Mouse (Mus musculus) spleen, postnatal 14 days (tissue): Measurements from ENCODE around the gene 1700029I15Rik.
"Not testable (repeated sequence)": the region's sequence is repeated elsewhere in the genome, so short reads cannot be mapped to it uniquely, and the experiment has no call there.

ENCODE experiments used
- DNase-seq, 2 experiments: peaks; one replicate each; pipeline ENCODE4 v3.0.0; 2021 to 2022; ENCODE audit warnings: low spot score in 2 of 2

1700029I15Rik gene

GRCm38 (mm10) chr2:92392318-92393264 is 10.3 kb downstream of the 1700029I15Rik start:
- no peak for DNase-seq

GRCm38 (mm10) chr2:92395535-92395934 is 13.2 kb downstream of the 1700029I15Rik start:
- no peak for DNase-seq

DNA sequence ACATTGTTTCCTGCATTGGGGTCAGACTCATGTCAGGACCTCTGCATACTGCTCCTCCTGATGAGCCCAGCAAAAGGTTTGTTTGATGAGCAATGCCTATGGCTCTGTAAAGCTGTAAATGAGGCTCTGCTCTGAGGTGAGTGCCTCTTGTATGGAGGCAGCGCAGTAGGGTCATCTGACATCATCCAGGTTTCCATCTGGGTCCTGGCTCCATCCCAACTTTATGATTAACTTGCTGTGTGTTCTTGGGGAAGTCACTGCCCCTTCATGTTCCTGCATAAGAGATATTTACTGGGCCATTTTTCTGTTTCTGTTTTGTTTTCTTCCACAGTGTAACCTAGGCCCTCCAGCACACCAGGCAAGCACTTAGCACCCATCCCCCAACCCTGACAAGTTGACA is 15.1 kb downstream of the 1700029I15Rik start:
- DNase-seq = no peak

DNA sequence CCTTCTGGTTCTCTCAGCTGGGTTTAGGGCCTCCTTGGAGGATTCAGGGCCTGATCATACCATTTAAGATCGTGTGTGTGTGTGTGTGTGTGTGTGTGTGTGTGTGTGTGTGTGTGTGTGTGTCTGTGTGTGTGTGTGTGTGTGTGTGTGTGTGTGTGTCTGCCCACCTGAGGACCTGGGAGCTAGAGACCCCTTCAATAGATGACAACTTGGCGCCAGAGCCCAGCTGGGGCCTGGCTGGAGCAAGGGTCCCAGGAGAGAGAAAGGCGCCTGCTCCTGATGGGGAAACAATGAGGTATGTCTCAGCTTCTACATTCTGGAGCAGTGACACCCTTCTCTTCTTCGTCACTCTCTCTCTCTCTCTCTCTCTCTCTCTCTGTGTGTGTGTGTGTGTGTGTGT is 17.5 kb downstream of the 1700029I15Rik start:
- not testable (repeated sequence) for DNase-seq

DNA sequence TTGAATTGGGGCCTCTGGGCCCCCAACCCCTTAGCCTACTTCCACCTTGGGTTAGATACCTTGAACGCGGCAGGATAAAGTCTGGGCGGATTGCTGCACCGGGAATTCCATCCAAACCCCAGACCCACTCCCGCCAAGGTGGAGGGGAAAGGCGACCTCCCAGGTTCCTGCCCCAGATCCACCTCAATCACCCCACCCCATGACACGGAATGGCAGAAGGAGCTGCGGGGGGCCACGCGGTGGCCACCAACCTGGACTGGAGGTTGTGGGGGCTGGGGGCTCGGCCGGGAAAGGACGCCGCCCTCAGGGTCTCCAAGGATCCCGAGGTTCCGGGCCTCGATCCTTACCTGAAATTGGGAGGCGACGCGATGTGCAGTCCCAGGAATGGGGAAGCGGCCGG is 18.3 kb downstream of the 1700029I15Rik start:
- DNase-seq = no peak

GRCm38 (mm10) chr2:92401091-92401561 is 18.8 kb downstream of the 1700029I15Rik start, which contains the start of gene Mapk8ip1:
Mapk8ip1 (minus strand) TSS chr2:92401263.
- DNase-seq = no peak

DNA sequence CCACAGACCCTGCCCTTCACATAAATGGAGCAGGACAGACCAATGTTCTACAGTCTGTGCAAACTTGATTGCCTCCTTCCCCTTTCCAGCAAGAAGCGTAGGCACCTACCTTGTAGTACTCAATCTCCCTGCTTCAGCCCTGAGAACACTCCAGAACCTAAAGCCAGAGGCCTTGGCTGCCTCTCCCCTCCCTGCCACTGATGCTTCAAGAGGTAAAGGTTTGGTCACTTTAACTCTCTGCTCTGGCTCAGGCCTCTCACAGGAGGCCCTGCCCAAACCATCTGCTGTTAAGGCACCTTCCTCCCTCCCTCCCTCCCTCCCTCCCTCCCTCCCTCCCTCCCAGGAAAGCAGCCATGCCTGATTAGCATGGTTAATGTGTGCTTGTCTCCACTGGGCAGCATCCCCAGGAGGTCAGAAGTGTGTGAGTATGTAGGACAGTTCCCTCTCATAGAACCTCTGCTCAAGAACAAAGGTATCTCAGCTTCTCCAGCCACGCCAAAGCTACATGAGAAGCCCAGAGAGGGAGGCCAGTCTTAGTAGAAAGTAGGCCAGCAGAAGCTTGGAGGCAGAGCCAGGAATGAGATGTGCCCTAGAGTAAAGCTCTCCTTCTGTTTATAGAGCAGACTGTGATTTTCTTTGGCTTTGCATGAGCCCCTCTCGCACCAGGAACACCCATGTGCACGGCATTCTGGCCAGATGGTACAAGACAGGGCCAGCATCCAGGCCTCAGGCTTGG is 20.4 kb downstream of the 1700029I15Rik start:
- no peak for DNase-seq

DNA sequence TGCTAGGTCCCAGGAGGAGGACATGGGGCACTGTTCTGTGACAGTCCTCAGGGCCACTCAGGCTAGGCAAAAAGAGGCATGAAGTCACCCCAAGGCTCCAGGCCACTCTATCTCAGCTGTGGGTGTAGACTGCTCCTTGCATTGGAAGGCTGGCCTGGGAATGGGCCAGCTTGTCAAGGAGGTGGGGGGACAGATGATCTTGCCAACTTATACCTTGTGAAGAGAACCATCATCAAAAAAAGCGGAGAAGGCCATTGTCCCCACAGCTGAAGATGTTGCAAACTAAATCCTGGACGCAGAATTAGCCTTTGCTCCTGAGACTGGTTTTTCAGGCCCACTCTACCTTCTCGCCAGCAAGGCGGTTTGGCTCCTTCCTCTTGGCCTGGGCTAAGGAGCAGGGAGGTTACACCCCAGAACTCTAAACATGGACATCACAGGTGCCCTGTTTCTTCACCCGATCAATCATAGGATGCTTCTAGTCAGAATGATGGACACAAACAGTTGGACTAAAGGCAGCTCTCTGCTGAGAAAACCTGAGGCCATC is 21.5 kb downstream of the 1700029I15Rik start:
- no peak for DNase-seq

DNA sequence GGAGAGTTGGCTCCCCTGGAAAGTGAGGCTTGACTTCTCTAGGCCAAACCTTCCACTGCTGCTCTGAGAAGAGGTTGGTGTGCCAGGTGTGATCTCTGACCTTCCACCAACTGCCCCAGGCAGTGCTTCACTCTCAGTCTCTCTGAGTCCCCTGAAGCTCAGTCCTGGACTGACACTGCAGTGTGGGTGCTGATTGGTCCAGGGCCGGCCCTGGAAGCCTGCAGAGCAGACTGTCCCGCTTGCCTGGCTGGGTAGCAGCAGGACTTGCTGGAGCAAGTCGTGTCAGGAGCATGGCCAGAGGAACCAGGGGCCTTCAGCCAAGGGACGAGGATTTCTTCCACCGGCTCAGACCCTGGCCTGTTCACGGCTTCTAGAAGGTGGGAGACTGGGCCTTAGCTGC is 22.4 kb downstream of the 1700029I15Rik start:
- DNase-seq = no peak

DNA sequence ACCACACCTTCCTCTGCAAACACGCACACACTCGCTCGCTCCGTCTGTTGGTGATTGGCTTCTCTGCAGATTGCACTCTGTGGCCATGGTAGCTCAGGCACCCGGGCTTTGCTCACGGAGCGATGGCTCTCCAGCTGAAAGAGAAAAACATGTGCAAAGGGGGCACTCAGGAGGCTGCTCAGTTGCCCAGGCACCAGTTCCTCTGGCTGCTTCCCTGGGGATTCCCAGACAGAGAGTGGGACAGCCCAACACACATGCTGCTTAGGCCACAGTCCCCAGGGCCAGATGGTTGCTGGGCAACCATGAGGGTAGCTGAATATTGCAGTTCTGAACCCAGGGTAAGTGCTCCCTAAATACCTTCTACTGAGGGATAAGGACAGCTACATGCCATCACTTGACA is 23.3 kb downstream of the 1700029I15Rik start:
- no peak for DNase-seq

DNA sequence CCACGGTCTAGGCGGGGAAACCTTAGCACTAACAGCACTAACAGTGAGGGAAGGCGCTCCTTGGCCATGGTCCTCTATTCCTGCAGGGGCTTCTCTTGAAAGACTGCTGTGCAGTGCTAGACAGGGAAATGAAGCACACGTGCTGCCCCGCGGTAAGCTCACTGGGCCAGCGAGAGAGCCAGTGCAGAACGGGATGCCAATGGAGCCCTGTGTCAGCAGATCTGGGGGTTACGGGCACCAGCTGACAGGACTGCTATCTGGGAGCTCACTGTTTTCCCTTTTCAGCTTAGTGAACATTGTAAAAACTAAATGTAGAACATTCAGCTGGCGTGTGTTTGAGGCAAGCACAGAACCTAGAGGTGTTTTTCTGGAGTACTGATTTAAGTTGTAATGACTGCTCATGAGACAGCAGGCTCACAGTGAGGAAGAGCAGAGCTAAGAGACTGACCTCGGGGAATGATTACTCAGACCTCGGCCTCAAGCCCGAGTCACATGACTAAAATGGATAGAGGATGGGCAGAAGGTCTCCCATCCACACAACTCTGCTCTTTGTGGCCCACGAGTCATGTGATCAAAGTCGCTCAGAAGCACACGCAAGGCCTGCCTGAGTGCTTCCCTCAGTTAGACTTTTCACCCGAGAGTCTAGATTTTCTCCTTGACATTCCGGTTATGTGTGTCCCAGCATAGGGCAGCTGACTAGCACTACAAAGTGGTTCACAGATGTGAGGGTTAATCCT is 26.1 kb downstream of the 1700029I15Rik start:
- DNase-seq = no peak

- DNase-seq = no peak
Measured at GRCm38 (mm10) chr2:92411705-92412104, 29.4 kb downstream of the 1700029I15Rik start.

GRCm38 (mm10) chr2:92421723-92422387 is 39.5 kb downstream of the 1700029I15Rik start:
- no peak for DNase-seq

- no peak for DNase-seq
Measured at GRCm38 (mm10) chr2:92422388-92423135, 40.2 kb downstream of the 1700029I15Rik start.

DNA sequence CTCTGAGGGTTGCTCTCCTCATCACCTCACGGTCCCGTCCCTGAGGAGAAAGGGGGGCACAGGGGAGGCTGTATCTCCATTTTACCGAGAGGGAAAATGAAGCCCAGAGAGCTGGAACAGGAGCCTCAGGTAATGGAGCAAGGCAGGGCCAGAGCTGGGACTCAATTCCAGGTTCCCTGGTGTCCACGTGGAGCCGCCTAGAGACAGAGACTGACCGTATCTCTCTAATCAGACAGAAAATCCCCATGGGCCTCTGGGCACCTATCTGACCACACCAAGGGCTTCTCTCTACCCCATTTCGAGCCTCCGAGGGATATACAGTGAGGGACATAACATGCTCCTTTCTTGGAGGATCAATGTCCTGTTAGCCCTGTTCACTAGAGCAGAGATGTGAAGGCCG is 40.8 kb downstream of the 1700029I15Rik start:
- no peak for DNase-seq

DNA sequence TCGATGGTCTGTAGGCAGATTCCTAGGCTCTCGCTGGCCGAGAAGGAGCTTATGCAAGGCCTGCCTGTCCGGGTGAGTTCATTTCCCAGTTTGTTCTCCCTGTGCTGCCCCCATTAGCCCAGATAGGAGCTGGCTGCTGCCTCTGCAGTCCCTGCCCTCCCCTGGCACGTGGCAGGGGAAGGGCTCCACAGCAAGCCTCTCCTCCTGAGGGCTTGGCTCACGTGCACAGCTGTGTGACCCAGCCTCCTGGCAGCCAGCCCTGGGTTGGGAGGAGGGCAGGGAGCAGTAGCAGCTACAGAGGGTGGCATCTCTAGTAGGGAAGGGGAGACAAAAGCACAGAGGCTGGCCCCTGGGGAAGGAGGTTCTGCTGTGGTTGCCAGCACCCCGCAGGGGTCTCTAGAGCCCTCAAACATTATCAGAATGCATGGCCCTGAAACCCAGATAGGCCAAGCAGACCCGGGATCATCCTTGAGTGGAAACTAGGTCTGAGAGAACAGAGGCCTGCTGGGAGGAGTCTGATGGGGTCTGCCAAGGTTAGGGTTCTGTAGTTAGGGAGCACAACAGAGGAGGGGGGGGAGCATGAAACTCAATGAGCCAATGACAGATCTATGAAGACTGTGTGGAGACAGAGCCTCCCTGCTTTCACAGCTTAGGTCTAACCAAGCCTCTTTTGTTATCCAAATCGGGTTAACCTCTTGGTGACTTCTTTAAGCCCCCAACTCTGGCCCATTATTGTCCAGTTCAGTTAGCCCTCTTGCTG is 41.5 kb downstream of the 1700029I15Rik start:
- DNase-seq = peak in 1 of 2 experiments; percentile 31

DNA sequence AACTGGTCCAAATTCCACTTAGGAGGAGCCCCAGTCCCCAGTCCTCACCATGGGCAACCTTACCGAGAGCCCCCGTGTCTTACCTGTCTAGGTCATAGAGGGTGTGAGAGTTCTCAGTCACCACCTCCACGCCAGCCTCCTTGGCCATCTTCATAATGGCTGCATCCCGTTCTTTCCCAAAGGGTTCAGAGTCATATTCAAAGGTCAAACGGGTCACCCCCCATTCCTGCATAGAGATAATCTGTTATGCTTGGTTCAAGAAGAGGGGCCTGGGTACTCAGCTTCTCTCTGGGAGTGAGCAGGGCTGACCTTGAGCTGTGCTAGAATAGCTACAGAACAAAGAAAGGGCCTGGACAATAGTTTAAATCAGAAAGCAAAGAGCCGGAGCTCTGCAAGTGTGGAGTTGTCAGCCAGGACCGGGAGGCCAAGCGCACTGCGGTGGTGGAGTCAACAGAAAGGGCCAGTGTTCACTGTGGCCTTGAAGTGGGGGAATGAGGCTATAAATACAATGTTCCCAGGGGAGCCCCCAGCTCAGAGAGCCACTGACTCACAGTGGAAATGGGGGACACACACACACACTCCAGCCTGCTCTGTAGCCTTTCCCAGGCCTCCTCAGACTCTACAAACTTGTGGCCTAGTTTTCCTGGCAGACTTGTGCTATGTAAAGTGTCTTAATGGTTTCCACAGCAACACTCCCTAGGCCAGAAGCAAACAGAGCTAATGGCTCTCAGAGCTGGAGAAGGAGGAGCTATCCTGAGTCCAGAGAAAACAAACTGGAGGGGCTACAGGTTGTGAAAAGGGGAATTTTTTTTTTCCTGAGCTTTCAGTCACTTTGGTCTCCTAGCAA is 42.3 kb downstream of the 1700029I15Rik start:
- no peak for DNase-seq

DNA sequence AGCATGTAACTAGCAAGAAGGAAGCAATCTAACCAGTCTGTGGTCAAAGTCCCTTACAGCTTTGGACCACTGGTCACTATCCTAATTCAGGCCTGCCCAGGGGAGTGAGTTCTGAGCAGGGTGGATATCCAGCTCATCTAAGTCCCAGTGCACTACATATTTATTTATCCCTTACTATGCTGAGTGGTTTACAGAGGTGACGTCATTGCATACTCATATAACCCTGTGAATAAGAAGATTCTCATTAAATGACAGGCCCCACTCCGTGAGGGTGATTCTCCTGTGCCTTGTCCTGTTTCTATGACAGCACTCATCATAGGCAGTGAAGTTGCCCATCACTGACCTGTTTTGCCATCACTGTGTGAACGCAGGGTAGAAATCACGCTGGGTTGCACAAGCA is 43.0 kb downstream of the 1700029I15Rik start:
- DNase-seq = no peak

DNA sequence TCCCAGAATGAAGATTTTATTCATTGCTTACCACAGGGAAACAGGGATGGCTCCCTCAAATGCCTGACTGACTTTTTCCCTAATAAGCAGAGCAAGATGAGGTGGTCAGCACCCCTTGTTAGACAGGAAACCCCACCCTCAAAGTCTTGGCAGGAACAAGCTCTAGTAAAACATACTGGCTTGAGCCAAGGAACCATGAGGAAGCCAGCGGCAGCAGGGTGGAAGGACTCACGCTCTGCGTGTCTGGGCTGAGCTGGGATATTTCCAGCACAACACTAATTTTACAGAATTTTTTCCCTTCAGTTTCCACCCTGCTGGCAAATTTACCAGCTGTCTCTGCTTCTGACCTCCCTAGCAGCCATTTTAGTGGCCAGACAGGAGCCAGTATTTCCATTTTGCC is 44.1 kb downstream of the 1700029I15Rik start:
- no peak for DNase-seq
